Mouse (Mus musculus) neural tube, embryonic 14.5 days (tissue): Measurements from ENCODE around the gene Tha1. TPM values are rescaled to one million over a fixed set of nuclear protein-coding genes. Genes with fewer than 3 reads are reported as not detected.

ENCODE experiments used
- ATAC-seq: fragments of 200-750 bp; cut with Nextera tagmentation; 2 replicates; pipeline ENCODE4 v1.8.0; 2017; ENCODE audit warnings: low read depth, mild to moderate bottlenecking, moderate TSS enrichment, moderate library complexity
- H3K27ac ChIP-seq: fragments of 300-500 bp; sonication (generic); 2 replicates; pipeline ENCODE4 v1.5.1; 2014; ENCODE audit warnings: low read depth, mild to moderate bottlenecking, control low read depth, low read length, moderate library complexity, mixed read lengths
- H3K27me3 ChIP-seq: fragments of 300-500 bp; sonication (generic); 2 replicates; pipeline ENCODE4 v1.6.1; 2014; ENCODE audit warnings: low read length; ENCODE audit not compliant: control insufficient read depth, insufficient read depth
- H3K36me3 ChIP-seq: fragments of 300-500 bp; sonication (generic); 2 replicates; pipeline ENCODE4 v1.6.1; 2014; ENCODE audit warnings: low read length, mixed read lengths; ENCODE audit not compliant: control insufficient read depth, insufficient read depth
- H3K4me1 ChIP-seq: fragments of 300-500 bp; sonication (generic); 2 replicates; pipeline ENCODE4 v1.6.1; 2014; ENCODE audit warnings: low read length; ENCODE audit not compliant: control insufficient read depth, insufficient read depth
- H3K4me2 ChIP-seq: fragments of 300-500 bp; sonication (generic); 2 replicates; pipeline ENCODE4 v1.6.1; 2014; ENCODE audit warnings: mild to moderate bottlenecking, low read depth, low read length, control low read depth
- H3K4me3 ChIP-seq: fragments of 300-500 bp; sonication (generic); 2 replicates; pipeline ENCODE4 v1.5.1; 2014; ENCODE audit warnings: low read depth, low read length, control low read depth, mixed read lengths
- H3K9ac ChIP-seq: fragments of 300-500 bp; sonication (generic); replicated peaks from 2 replicates; pipeline ENCODE4 v1.6.1; 2014; ENCODE audit warnings: low read depth, mild to moderate bottlenecking, control low read depth, low read length, mixed read lengths
- H3K9me3 ChIP-seq: fragments of 300-500 bp; sonication (generic); 2 replicates; pipeline ENCODE4 v1.6.1; 2016; ENCODE audit warnings: low read length; ENCODE audit not compliant: control insufficient read depth
- WGBS: fragments of 180-500 bp; shearing (Covaris S2); extraction: QIAGEN DNeasy Blood & Tissue Kit; methylation state at CpG from one replicate; pipeline ENCODE4 v1.1.7; 2014; 5-methylcytosine and 5-hydroxymethylcytosine counted together
- polyA plus RNA-seq: library from polyadenylated mRNA; unstranded; fragments of >200 nt; fragmentation: Nextera tagmentation; extraction: Ambion mirVana; gene quantifications from 2 replicates; pipeline ENCODE4 v1.2.1, GENCODE M21; 2014

The Tha1 gene
- polyA plus RNA-seq, 1 experiment from 2014 or later = 4.2 TPM

- H3K4me1 ChIP-seq = 0 out of 2 replicates have a peak, but pooled peaks cover 3% of the 10 kb centered on the region
- no peak overlapping the region for H3K27ac ChIP-seq
- H3K36me3 ChIP-seq = no peaks in the 10 kb centered on the region
- no peaks in the 10 kb centered on the region for H3K9me3 ChIP-seq
- no peak overlapping the region for H3K9ac ChIP-seq
- 60% methylated on average over 8 of the region's 8 CpGs for WGBS
- no peak for ATAC-seq
- H3K27me3 ChIP-seq = no peaks in the 10 kb centered on the region
- no peak overlapping the region for H3K4me3 ChIP-seq
- H3K4me2 ChIP-seq = no peak overlapping the region
These were observed 54.2 kb downstream of the Tha1 start for GRCm38 (mm10) chr11:117819095-117819494.

Other genes with a start within 250 kb of the Tha1 start
- gene Tnrc6c, start 219.2 kb downstream of the Tha1 start, polyA plus RNA-seq = 30.6 and 32.5 TPM in 2 replicates
- 0.64 and 1.7 TPM in 2 replicates for gene Tmc8, start 91.4 kb downstream of the Tha1 start, polyA plus RNA-seq
- gene Tmc6, start 91.3 kb downstream of the Tha1 start, polyA plus RNA-seq = 3.9 and 4.8 TPM in 2 replicates
- not detected in 2 replicates for gene 6030468B19Rik, start 75.8 kb downstream of the Tha1 start, polyA plus RNA-seq
- gene Gm20708, start 63.8 kb downstream of the Tha1 start, polyA plus RNA-seq = 0.68 and 1.2 TPM in 2 replicates
- 9.7 and 15.8 TPM in 2 replicates for gene Syngr2, start 63.8 kb downstream of the Tha1 start, polyA plus RNA-seq
- gene Afmid, start 47.6 kb downstream of the Tha1 start, polyA plus RNA-seq = 5.0 and 6.9 TPM in 2 replicates
- gene Tk1, start 47.4 kb downstream of the Tha1 start, polyA plus RNA-seq = 6.8 and 12.0 TPM in 2 replicates
- gene Birc5, start 24.2 kb downstream of the Tha1 start, polyA plus RNA-seq = 14.9 and 26.1 TPM in 2 replicates
- 0.15 TPM in 1 of 2 replicates, not detected in the other for gene Tmem235, start 12.7 kb downstream of the Tha1 start, polyA plus RNA-seq
- gene Socs3, start 96.6 kb upstream of the Tha1 start, polyA plus RNA-seq = 2.2 and 5.1 TPM in 2 replicates
- gene Pgs1, start 112.8 kb upstream of the Tha1 start, polyA plus RNA-seq = 49.9 and 52.6 TPM in 2 replicates